Mouse (Mus musculus): Measurements from ENCODE around the gene Ccdc190. TPM values are rescaled to one million over a fixed set of nuclear protein-coding genes. Genes with fewer than 3 reads are reported as not detected.

The Ccdc190 gene
- polyA plus RNA-seq (2016; fragmentation: Nextera tagmentation; extraction: Ambion mirVana): 0.36 and 0.77 TPM in 2 replicates

GRCm38 (mm10) chr1:169928454-169928971, at the start of gene Ccdc190:
Ccdc190 (plus strand) TSS chr1:169928648.
- H3K4me3 ChIP-seq (replicated peaks): peak within 1 kb of the TSS; percentile 8; the same call in 1 of the 2 replicates
- ATAC-seq (ENCODE audit: low FRiP score): peak; percentile 64
- 7% methylated on average over 11 of the region's 12 CpGs for WGBS
- H3K27ac ChIP-seq: peak within 1 kb of the TSS; percentile 65; the same call in 1 of the 2 replicates
- peaks cover 14% of the 10 kb centered on the region for H3K4me1 ChIP-seq
- no peaks in the 10 kb centered on the region for H3K9me3 ChIP-seq
- H3K4me2 ChIP-seq: peak within 1 kb of the TSS; percentile 46
- H3K36me3 ChIP-seq (replicated peaks): no peaks in the 10 kb centered on the region
- H3K9ac ChIP-seq: no peak within 1 kb of the TSS
- peaks cover 4% of the 10 kb centered on the region; the same call in 1 of the 2 replicates for H3K27me3 ChIP-seq

GRCm38 (mm10) chr1:169879060-169879459, 49.4 kb upstream of the Ccdc190 start:
- no peaks in the 10 kb centered on the region for H3K36me3 ChIP-seq (replicated peaks)
- 90% methylated on average over 4 of the region's 4 CpGs for WGBS
- no peak for ATAC-seq (ENCODE audit: low FRiP score)
- no peak overlapping the region for H3K27ac ChIP-seq
- H3K27me3 ChIP-seq: no peaks in the 10 kb centered on the region
- H3K4me1 ChIP-seq: no peaks in the 10 kb centered on the region
- no peak overlapping the region for H3K4me2 ChIP-seq
- H3K9me3 ChIP-seq: no peaks in the 10 kb centered on the region
- no peak overlapping the region for H3K9ac ChIP-seq
- no peak overlapping the region for H3K4me3 ChIP-seq (replicated peaks)

GRCm38 (mm10) chr1:169880181-169880580, 48.3 kb upstream of the Ccdc190 start:
- H3K4me3 ChIP-seq (replicated peaks): no peak overlapping the region
- 77% methylated on average over 5 of the region's 5 CpGs for WGBS
- H3K9me3 ChIP-seq: no peaks in the 10 kb centered on the region
- no peak overlapping the region for H3K9ac ChIP-seq
- no peaks in the 10 kb centered on the region for H3K36me3 ChIP-seq (replicated peaks)
- H3K4me2 ChIP-seq: no peak overlapping the region
- no peak overlapping the region for H3K27ac ChIP-seq
- ATAC-seq (ENCODE audit: low FRiP score): no peak
- no peaks in the 10 kb centered on the region for H3K4me1 ChIP-seq
- no peaks in the 10 kb centered on the region for H3K27me3 ChIP-seq

GRCm38 (mm10) chr1:169883081-169883565, 45.3 kb upstream of the Ccdc190 start:
- Histone ChIP-seq H3K27ac (no peak overlapping the region), H3K9ac (no peak overlapping the region), H3K4me2 (no peak overlapping the region), H3K27me3 (no peaks in the 10 kb centered on the region), H3K4me3 (replicated peaks) (no peak overlapping the region), H3K4me1 (no peaks in the 10 kb centered on the region), H3K36me3 (replicated peaks) (no peaks in the 10 kb centered on the region), H3K9me3 (no peaks in the 10 kb centered on the region)
- WGBS: 87% methylated on average over 5 of the region's 5 CpGs
- ATAC-seq (ENCODE audit: low FRiP score): no peak

- H3K27me3 ChIP-seq: no peaks in the 10 kb centered on the region
- H3K4me2 ChIP-seq: no peak overlapping the region
- H3K9me3 ChIP-seq: no peaks in the 10 kb centered on the region
- H3K4me1 ChIP-seq: no peaks in the 10 kb centered on the region
- WGBS: 76% methylated on average over 2 of the region's 2 CpGs
- H3K27ac ChIP-seq: no peak overlapping the region
- H3K4me3 ChIP-seq (replicated peaks): no peak overlapping the region
- ATAC-seq (ENCODE audit: low FRiP score): no peak
- no peak overlapping the region for H3K9ac ChIP-seq
- H3K36me3 ChIP-seq (replicated peaks): no peaks in the 10 kb centered on the region
Measured at GRCm38 (mm10) chr1:169889250-169889649, 39.2 kb upstream of the Ccdc190 start.

- H3K4me1 ChIP-seq: no peaks in the 10 kb centered on the region
- no peaks in the 10 kb centered on the region for H3K9me3 ChIP-seq
- WGBS: 88% methylated on average over 2 of the region's 2 CpGs
- no peaks in the 10 kb centered on the region for H3K27me3 ChIP-seq
- no peaks in the 10 kb centered on the region for H3K36me3 ChIP-seq (replicated peaks)
- no peak overlapping the region for H3K4me2 ChIP-seq
- ATAC-seq (ENCODE audit: low FRiP score): no peak
- no peak overlapping the region for H3K9ac ChIP-seq
- H3K27ac ChIP-seq: no peak overlapping the region
- no peak overlapping the region for H3K4me3 ChIP-seq (replicated peaks)
Measured at GRCm38 (mm10) chr1:169893976-169894375, 34.5 kb upstream of the Ccdc190 start.

- no peak for ATAC-seq (ENCODE audit: low FRiP score)
- 60% methylated on average over 1 of the region's 1 CpGs for WGBS
Measured at GRCm38 (mm10) chr1:169895686-169896085, 32.8 kb upstream of the Ccdc190 start.

GRCm38 (mm10) chr1:169897916-169898315, 30.5 kb upstream of the Ccdc190 start:
- H3K4me2 ChIP-seq: no peak overlapping the region
- H3K9ac ChIP-seq: no peak overlapping the region
- ATAC-seq (ENCODE audit: low FRiP score): no peak
- H3K4me3 ChIP-seq (replicated peaks): no peak overlapping the region
- H3K27me3 ChIP-seq: no peaks in the 10 kb centered on the region
- no peaks in the 10 kb centered on the region for H3K9me3 ChIP-seq
- no peak overlapping the region for H3K27ac ChIP-seq
- WGBS: 52% methylated on average over 1 of the region's 1 CpGs
- no peaks in the 10 kb centered on the region for H3K36me3 ChIP-seq (replicated peaks)
- no peaks in the 10 kb centered on the region for H3K4me1 ChIP-seq

More at GRCm38 (mm10) chr1:169895686-169896085, 32.8 kb upstream of the Ccdc190 start:
- Histone ChIP-seq H3K27me3 (no peaks in the 10 kb centered on the region), H3K4me2 (no peak overlapping the region), H3K4me3 (replicated peaks) (no peak overlapping the region), H3K27ac (no peak overlapping the region), H3K36me3 (replicated peaks) (no peaks in the 10 kb centered on the region), H3K4me1 (no peaks in the 10 kb centered on the region), H3K9ac (no peak overlapping the region), H3K9me3 (no peaks in the 10 kb centered on the region)

- no peaks in the 10 kb centered on the region for H3K9me3 ChIP-seq
- 86% methylated on average over 7 of the region's 7 CpGs for WGBS
- H3K4me3 ChIP-seq (replicated peaks): no peak overlapping the region
- no peak overlapping the region for H3K4me2 ChIP-seq
- H3K27me3 ChIP-seq: no peaks in the 10 kb centered on the region
- no peak overlapping the region for H3K27ac ChIP-seq
- no peak overlapping the region for H3K9ac ChIP-seq
- no peaks in the 10 kb centered on the region for H3K36me3 ChIP-seq (replicated peaks)
- ATAC-seq (ENCODE audit: low FRiP score): no peak
- H3K4me1 ChIP-seq: no peaks in the 10 kb centered on the region
Measured at GRCm38 (mm10) chr1:169898607-169899006, 29.8 kb upstream of the Ccdc190 start.

- H3K9ac ChIP-seq: no peak overlapping the region
- no peaks in the 10 kb centered on the region for H3K9me3 ChIP-seq
- no peak overlapping the region for H3K4me3 ChIP-seq (replicated peaks)
- no peaks in the 10 kb centered on the region for H3K4me1 ChIP-seq
- 94% methylated on average over 3 of the region's 3 CpGs for WGBS
- H3K27me3 ChIP-seq: no peaks in the 10 kb centered on the region
- no peak overlapping the region for H3K4me2 ChIP-seq
- H3K36me3 ChIP-seq (replicated peaks): no peaks in the 10 kb centered on the region
- no peak overlapping the region for H3K27ac ChIP-seq
- ATAC-seq (ENCODE audit: low FRiP score): no peak
Measured at GRCm38 (mm10) chr1:169900771-169901336, 27.6 kb upstream of the Ccdc190 start.

GRCm38 (mm10) chr1:169909163-169909562, 19.3 kb upstream of the Ccdc190 start:
- H3K4me2 ChIP-seq: no peak overlapping the region
- H3K36me3 ChIP-seq (replicated peaks): no peaks in the 10 kb centered on the region
- 72% methylated on average over 5 of the region's 5 CpGs for WGBS
- H3K4me3 ChIP-seq (replicated peaks): no peak overlapping the region
- ATAC-seq (ENCODE audit: low FRiP score): peak; percentile 46; the same call in 1 of the 2 replicates
- H3K27ac ChIP-seq: no peak overlapping the region
- no peaks in the 10 kb centered on the region for H3K4me1 ChIP-seq
- H3K9me3 ChIP-seq: no peaks in the 10 kb centered on the region; the same call in 1 of the 2 replicates
- H3K9ac ChIP-seq: no peak overlapping the region
- no peaks in the 10 kb centered on the region for H3K27me3 ChIP-seq

GRCm38 (mm10) chr1:169909659-169910058, 18.8 kb upstream of the Ccdc190 start:
- no peaks in the 10 kb centered on the region for H3K4me1 ChIP-seq
- H3K27me3 ChIP-seq: no peaks in the 10 kb centered on the region
- H3K36me3 ChIP-seq (replicated peaks): no peaks in the 10 kb centered on the region
- H3K9ac ChIP-seq: no peak overlapping the region
- no peaks in the 10 kb centered on the region; the same call in 1 of the 2 replicates for H3K9me3 ChIP-seq
- H3K4me2 ChIP-seq: no peak overlapping the region
- WGBS: 87% methylated on average over 6 of the region's 6 CpGs
- no peak overlapping the region for H3K4me3 ChIP-seq (replicated peaks)
- no peak for ATAC-seq (ENCODE audit: low FRiP score)
- H3K27ac ChIP-seq: no peak overlapping the region

- H3K27me3 ChIP-seq: no peaks in the 10 kb centered on the region
- ATAC-seq (ENCODE audit: low FRiP score): no peak
- no peak overlapping the region for H3K4me3 ChIP-seq (replicated peaks)
- H3K9me3 ChIP-seq: no peaks in the 10 kb centered on the region; the same call in 1 of the 2 replicates
- no peaks in the 10 kb centered on the region for H3K4me1 ChIP-seq
- WGBS: 74% methylated on average over 7 of the region's 7 CpGs
- H3K9ac ChIP-seq: no peak overlapping the region
- no peak overlapping the region for H3K27ac ChIP-seq
- H3K4me2 ChIP-seq: no peak overlapping the region
- no peaks in the 10 kb centered on the region for H3K36me3 ChIP-seq (replicated peaks)
Measured at GRCm38 (mm10) chr1:169910751-169911150, 17.7 kb upstream of the Ccdc190 start.
